Mouse (Mus musculus) mouse embryonic stem cell (cell line): ENCODE data around the gene Ryr2.

ENCODE experiments used
- in situ Hi-C, 2 experiments: fragments of 300-500 bp; cut with MboI; formaldehyde crosslinking; loops; 1 replicate in 1 of 2; 3 replicates in 1 of 2; pipeline ENCODE4 v1.14.3; 2019 to 2020; ENCODE audit warnings: low sequenced_read_pairs in 2 of 2, low pct_unique_long_range_greater_than_20kb in 1 of 2, mixed read lengths in 1 of 2; ENCODE audit not compliant: unreplicated experiment in 1 of 2

Gene Ryr2

DNA sequence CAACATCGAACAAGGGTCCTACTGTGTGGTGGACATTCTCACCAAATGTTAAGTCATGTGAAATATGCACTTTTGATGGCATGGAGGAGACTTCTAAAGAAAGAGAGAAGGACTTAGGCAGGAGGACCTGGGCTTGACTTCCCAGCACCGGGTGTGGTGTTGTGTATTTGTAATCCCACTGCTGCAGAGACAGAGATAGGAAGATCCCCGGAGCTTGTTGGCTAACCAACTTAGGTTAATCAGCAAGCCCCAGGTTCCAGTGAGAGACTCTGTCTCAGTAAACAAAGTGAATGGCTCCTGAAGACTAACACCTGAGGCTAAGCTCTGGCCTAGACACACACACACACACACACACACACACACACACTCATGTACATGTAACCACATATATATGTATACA, 7.3 kb downstream of the Ryr2 start:
- in situ Hi-C loops, result no loop called here

DNA sequence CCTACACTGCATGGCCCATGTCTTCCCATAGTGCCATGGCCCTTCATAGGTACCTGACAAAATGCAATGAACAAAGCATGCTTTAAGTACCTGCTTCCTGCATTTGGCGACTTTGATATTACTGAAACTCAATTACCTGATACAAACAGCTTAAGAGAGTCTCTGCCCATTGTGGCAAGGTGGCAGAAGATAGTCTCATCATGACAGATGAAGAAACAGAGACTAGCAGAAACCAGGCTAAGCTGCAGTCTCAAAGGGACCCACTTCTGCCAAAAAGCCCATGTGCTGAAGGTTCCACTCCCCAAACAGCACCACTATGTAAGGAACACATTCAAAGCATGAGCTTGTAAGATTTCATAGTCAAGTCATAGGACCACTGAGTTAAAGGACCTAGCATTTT, 7.8 kb downstream of the Ryr2 start:
- in situ Hi-C loops, result no loop called here

DNA sequence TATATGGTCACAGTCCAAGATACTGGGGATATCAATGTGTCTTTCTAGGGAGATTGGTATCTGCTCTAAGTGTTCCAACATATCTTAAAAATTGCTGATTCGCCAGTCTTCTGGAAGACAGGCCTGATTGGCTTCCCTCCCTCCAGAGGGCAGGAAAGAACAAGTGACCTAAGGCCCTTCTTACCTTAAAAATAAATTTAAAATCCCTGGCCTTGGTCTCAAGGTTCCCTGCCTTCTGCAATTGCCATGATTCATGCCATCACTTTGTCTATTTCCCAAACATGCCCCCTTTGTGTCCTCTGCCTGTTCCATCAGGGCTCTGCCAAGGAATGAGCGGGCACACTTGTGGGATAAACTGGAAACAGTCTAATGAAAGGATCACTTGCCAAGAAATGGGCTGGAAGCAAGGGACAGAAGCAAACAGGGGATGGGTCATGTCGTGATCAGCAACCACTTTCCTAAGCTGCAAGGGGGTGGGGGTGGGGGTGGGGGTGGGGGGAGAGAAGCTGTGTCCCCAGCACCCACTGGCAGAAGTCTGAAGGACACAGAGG, 10.3 kb downstream of the Ryr2 start:
- in situ Hi-C loops, result no loop called here

DNA sequence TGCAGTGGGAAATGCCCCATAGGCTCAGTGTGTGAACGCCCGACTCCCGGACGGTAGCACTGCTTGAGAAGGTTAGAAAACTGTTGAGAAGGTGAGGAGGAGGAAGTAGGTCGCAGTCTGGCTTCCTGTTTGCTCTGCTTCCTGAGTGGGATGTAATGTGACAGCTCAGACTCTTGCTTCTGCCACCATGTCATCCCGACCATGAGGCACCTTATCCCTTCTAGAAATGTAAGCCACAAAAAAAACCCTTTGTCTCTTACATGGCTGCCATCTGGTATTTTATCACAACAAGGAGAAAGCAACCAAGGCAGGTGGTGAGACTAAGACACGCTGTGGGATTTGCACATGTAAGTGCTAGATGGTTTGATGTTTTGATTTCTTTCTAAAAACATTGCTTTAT, 12.2 kb downstream of the Ryr2 start:
- in situ Hi-C loops, result no loop called here

DNA sequence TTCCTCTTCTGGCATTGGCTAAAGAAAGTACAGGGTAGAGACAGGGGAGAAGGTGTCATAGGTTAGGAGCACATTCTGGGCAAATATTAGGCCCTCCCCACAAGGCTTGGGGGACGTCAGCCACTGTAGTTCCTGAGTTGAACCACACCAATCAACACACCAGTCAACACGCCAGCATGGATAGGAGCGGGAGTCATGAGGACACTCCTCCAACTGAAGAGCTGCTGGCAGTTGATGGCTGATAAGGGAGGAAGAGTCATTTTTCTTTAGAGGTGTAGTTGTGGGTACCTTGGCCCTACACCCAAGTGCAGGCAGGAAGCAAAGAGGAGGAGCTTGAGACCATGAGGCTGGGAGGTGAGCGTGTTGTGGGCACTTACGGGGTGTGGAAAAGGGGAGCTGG, 13.6 kb downstream of the Ryr2 start:
- in situ Hi-C loops, result no loop called here

DNA sequence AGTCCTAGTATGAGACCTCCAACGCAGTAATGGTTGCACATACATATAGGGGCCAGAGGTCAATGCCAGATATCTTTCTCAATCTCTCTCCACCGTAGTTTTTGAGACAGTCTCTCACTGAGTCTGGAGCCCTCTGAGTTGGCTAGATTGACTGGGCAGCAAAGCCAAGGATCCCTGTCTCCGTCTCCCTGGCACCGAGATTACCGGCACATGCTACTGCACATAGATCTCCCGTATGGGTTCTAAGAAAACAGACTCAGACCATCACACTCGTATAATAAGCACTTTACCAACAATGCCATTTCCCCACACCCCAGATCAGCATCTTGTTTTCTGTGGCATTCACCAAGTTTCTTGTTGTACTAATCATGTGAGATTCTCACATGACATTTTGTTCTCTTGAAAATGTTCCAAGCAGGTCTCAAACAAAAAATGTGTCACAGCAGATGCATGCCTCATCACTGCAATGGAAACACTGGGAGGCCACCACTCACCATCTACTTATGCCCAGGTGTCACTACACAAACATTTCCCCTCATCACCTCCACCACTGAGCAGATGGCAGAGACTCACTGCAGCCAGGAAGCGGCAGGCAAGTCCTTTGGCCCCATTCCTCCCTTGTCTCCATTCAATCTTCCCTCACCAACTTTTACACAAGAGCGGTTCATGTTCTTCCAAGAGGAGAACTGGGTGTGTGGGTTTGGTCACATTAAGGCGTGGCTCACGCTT, 14.2 kb downstream of the Ryr2 start:
- in situ Hi-C loops, result no loop called here

DNA sequence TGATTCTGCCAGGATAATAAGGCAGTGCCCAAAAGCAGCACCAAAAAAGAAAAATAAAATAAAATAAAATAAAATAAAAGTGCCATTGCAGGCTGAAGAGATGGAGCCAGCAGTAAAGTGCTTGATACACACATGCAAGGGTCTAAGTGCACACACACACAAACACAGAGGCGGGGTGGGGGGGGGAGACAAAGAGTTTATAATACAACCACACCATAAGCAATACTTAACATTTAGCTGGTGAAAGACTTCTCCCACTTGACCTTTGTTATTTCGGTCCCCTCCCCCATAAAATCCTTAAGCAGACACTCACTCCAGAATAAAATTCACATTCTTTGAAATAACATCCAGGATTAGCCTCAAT, 22.7 kb downstream of the Ryr2 start:
- in situ Hi-C loops, result no loop called here

DNA sequence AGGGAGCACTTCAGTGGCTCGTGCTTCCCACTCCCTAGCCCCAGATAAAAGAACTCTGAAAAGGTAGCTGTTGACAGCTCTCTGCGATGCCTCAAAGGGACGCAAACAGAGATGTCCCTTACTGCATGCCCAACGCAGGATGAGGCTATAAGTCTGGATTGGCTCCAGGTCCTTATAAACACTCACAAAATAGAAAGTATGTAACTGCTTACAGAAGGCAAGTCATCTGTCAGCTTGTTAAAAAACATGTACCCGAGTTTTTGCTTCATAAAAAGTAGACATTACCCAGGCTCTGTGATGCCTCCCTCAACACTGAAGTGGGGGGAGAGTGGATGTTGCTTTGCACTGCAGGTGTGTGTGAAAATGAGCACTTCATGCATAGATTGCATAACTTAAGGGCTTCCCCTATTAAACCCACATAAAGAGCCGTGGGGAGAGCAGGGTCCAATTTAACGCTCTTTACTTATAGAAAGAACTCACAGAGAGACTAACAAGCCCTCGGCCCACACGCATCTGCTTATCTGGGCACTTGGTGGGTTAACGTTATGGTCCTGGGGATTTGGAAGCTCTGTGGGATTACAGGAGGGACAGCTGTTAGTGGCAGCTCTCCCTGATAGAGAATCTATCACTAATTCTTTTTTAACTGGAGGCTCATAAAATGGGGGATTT, 23.2 kb downstream of the Ryr2 start:
- in situ Hi-C loops, result no loop called here

DNA sequence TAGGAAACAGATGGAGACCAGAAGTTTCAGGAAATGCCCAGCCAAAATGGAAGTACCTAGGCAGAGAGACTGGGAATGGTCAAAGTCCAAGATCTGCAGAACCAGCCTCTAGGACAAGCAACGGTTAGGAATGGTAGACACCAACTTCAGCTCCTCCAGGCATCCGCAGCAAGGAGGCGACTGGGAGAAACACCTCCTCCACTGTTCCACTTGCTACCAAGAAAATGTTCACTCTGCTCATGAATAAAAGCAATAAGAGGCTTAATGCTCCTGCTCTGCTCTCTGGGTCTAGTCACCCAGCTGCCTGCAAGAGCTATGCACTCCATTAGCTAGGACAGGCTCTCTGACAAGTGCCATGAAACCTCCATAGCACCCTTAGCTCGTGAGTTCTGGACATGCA, 26.2 kb downstream of the Ryr2 start:
- in situ Hi-C loops, result no loop called here

DNA sequence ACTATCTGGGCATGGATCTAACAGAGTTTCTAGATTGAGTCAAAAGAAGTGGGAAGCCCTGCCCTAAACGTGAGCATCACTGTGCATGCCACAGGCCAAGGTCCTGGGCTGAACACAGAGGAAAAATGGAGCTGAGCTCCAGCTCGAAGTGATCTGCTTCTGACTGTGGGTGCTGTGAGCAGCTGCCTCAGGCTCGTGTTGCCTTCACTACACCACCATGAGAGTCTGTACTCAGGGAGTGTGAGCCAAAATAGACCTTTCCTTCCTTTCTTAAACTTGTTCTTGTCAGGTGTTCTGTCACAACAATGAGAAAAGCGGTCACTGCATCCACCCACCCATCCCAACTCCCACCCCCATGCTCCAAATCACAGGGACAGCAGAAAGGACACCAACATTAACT, 27.2 kb downstream of the Ryr2 start:
- in situ Hi-C loops, result no loop called here

DNA sequence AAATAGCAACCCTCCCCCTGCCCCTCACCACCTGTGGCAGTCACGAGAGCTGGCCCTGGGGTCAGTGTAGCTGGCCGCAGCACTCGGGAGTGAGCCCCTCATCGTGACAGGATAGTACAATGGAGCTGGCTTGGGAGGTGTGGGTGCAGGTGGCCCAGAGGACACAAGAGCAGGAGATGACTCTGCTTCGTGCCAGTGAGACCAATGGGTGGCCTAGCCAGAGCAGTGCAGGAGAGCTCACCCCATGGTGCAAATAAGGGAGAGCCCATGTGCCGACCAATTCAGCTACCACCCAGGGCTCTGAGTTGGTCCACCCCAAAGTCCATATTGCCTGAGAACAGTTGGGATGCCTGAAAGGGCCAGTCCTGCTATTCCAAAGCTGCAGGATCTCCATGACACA, 31.8 kb downstream of the Ryr2 start:
- in situ Hi-C loops, result no loop called here

DNA sequence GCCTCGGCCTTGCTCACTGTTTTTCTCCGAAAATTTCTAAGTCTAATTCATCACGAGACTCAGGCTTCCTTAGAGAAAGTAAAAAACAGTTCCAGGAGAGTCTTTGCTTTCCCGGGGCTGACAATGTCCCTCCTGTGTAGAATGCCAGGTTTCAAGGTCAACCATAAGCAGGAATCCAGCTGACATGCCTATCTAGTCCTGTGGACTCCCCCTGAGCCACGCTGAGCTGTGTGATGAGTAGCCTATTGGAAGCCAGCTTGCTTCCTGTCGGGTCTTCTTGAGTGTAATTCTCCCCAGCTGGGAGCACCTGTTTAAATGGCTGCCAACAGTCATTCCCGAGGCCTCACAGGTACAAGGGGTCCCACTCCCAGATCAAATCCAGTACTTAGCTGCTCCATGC, 34.2 kb downstream of the Ryr2 start:
- in situ Hi-C loops, result no loop called here

DNA sequence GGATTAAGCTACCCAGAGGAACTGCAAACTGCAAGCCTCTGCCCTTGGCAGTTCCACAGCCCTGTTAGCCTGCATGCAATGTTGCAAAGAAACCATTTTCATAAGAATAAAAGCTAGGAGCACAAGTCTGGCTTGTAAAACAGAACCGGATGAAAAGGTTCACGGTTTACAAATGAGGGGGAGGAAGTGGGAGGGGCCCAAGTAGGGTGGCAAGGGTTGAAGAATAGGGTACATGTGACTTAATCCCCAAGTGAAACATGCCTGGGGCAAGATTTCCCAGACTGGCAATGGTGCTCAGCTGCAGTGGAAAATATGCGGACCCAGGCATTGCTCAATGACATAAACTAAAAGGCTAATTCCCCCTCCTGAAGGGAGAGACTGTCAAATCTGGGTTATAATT, 34.6 kb downstream of the Ryr2 start:
- in situ Hi-C loops, result no loop called here

DNA sequence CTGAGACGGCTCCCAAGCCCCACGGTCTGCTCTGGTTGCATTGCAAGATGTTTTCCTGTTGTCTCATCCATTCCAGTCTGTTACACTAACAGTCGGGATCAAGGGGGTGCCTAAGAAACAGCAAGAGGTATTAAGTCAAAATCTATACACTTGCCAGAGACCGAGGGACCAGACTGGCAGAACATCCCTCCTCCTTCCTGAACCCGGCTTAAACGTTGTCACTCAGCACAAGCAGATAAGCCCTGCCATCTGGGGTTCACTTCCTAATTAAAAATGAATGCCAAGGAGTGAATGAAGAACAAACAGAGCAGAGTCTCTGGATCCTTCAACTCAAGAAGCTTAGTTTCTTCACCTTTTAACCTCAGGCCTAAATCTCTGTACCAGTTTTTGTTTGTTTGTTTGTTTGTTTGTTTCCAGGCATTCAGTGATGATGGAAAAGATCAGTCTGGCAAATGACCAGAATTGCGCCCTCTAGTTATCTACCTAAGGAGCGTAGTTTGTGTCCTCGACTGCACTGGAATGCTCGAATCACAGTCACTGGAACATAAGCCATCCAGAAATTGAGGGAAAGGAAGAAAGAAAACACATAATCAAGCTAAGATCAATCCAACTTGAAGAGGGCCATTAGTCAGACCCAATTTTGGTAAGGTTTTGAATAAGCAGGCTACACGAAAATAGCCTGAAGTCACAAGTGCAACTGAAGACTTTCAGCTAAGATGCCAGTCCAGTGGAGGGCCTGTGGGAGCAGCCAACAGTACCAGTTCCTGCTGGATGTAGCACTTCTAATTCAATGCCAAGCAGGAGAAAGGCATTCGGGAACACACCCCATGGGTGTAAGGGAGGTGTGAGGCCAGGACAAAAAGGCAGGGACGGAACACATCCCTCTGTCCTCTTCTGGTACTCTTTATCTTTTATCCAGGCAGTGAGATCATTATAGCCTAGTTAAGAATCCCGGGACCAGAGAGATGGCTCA, 36.3 kb downstream of the Ryr2 start:
- in situ Hi-C loops, result no loop called here

DNA sequence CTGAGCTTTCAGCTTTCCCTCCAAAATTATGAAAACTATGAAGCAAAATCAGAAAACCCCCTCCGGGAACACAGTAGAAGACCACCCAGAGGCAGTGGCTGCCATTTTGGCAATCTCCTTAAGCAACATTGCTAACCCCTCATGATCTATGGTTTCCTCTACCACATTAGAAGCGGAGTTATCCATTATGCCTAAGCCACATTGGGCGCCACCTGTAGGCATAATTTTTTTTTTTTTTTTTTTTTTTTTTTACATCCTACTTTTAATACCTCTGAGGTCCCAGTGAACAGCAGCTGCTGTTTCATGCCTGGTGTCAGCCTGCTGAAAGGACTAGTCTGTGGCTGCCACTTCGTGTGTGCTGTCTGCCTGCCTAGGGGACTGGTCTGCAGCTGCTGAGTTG, 42.2 kb downstream of the Ryr2 start:
- in situ Hi-C loops, result no loop called here

DNA sequence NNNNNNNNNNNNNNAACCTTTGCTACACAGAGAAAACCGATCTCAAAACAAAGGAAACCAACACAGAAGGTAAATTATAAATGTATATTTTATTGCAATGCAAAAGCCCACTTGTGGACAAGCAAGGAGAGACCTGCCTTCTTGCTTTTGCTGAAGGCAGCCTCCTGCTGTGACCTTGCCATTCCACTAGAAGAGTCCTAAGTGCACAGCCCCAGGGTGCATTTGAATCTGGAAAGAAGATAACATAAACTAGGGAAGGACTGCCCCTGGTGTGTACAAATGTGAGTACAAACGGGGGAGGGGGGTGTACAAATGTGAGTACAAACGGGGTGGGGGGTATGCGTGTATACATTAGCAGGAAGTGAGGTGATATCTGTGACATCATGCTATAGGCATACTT, 43.2 kb downstream of the Ryr2 start:
- in situ Hi-C loops, result no loop called here

DNA sequence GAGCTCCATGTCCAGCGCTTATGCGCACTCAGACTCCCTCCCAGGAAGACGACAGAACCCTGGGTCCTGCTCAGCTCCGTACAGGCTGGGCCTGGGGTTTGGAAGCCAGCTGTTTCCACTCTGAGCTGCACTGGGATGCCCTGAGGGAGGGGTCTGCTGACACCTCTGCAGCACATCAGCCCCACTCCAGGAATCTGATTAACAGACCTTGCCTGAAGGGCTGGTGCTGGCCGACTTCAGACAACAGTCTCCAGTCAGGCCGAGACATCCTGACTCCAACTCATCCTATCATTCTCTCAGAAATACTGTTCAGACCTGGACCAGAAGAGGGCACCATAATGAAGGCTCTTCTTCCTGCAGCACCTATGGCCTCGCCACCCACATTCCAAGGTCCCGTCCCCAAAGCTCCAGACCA, 49.4 kb downstream of the Ryr2 start:
- in situ Hi-C loops, result no loop called here

DNA sequence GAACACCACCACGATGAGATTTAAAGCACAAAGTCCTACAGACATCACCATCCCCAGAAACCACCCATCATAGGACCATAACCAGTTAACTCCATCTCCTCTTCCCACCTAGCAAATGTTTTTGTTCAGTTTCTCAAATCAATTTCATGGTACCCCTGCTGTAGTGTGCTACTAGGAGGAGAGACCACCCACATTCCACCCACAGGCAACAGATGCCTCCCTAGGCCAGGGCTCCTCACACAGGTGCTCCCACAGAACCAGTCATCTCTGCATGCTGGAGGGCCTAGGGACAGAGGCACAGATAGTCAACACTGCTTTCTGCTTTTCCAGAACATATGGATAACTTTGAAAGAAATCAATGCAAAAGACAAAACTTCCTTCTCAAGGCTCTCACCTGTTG, 50.8 kb downstream of the Ryr2 start:
- in situ Hi-C loops, result no loop called here

DNA sequence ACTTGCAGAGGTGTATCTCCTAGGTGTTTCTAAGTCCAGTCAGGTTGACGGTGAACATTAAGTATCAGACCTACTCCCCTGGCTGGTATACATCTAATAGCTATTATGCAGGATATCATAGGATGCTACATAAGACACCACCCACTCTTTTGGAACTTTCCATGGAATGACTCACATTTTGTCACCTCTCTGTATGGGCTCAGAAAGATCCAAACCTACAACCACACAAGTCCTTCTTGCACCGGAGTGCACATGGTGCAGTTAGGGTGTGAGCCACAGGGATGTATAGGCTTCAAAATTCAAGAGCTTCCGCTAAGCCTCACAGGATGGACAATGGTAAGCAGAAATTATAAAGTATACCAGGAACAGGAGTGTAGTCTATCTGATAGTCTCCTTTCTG, 52.8 kb downstream of the Ryr2 start:
- in situ Hi-C loops, result no loop called here
